Mouse (Mus musculus): ENCODE measurements at regions not wholly inside any gene's neighbourhood (a gene's known extent, or its start where the extent isn't known, plus 50 kb on each side); places are given as distances from the start of the nearest gene placed in this dataset.
"Not testable (repeated sequence)": the region's sequence is repeated elsewhere in the genome, so short reads cannot be mapped to it uniquely, and the experiment has no call there.

GRCm38 (mm10) chr4:75466880-75467327 is 188.8 kb upstream of the Dmac1 start:
- no peaks in the 10 kb centered on the region for H3K4me1 ChIP-seq
- 36% methylated on average over 3 of the region's 3 CpGs for WGBS
- H3K9ac ChIP-seq = no peak overlapping the region

GRCm38 (mm10) chr4:75463579-75463978 is 185.5 kb upstream of the Dmac1 start:
- Histone ChIP-seq H3K4me2 (no peak overlapping the region), H3K4me3 (no peak overlapping the region), H3K4me1 (no peaks in the 10 kb centered on the region), H3K9ac (no peak overlapping the region), H3K36me3 (no peaks in the 10 kb centered on the region), H3K27me3 (no peaks in the 10 kb centered on the region), H3K27ac (no peak overlapping the region), H3K9me3 (no peaks in the 10 kb centered on the region)
- ATAC-seq (ENCODE audit: borderline replicate concordance, extremely low read depth, low FRiP score, low TSS enrichment) = no peak
- WGBS = 90% methylated on average over 5 of the region's 5 CpGs

More at GRCm38 (mm10) chr4:75466880-75467327, 188.8 kb upstream of the Dmac1 start:
- H3K4me2 ChIP-seq = no peak overlapping the region
- H3K9me3 ChIP-seq = no peaks in the 10 kb centered on the region
- no peaks in the 10 kb centered on the region for H3K36me3 ChIP-seq
- no peak overlapping the region for H3K27ac ChIP-seq
- no peak for ATAC-seq (ENCODE audit: borderline replicate concordance, extremely low read depth, low FRiP score, low TSS enrichment)
- no peak overlapping the region for H3K4me3 ChIP-seq
- H3K27me3 ChIP-seq = no peaks in the 10 kb centered on the region

GRCm38 (mm10) chr4:75449478-75449877 is 171.4 kb upstream of the Dmac1 start:
- H3K4me1 ChIP-seq = no peaks in the 10 kb centered on the region
- 47% methylated on average over 4 of the region's 4 CpGs for WGBS
- no peak overlapping the region for H3K27ac ChIP-seq
- no peak overlapping the region for H3K4me2 ChIP-seq
- ATAC-seq (ENCODE audit: borderline replicate concordance, extremely low read depth, low FRiP score, low TSS enrichment) = no peak
- no peaks in the 10 kb centered on the region for H3K27me3 ChIP-seq
- H3K9me3 ChIP-seq = no peaks in the 10 kb centered on the region
- no peaks in the 10 kb centered on the region for H3K36me3 ChIP-seq
- no peak overlapping the region for H3K4me3 ChIP-seq
- H3K9ac ChIP-seq = no peak overlapping the region

DNA sequence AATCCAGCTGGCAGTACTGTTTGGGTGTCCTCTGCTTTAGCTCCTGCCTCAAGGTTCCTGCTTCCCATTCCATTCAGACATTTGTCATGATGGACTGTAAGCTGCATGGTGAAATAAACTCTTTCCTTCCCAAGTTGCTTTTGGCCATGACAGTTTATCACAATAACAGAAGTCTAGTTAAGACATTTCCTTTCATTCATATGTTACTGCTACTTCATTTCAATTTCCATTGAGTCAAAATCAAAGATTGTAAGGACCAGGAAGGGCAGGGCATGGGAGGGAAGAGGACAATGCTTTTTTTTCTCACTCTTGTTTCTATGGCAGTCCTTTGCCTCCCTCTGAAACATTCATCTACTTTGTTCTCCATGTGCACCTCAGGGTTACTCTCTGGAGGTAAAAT is 145.2 kb upstream of the Dmac1 start:
- no peak for ATAC-seq (ENCODE audit: borderline replicate concordance, extremely low read depth, low FRiP score, low TSS enrichment)
- Histone ChIP-seq H3K4me2 (no peak overlapping the region), H3K4me3 (no peak overlapping the region), H3K27ac (no peak overlapping the region), H3K9ac (no peak overlapping the region), H3K36me3 (no peaks in the 10 kb centered on the region), H3K27me3 (no peaks in the 10 kb centered on the region), H3K4me1 (no peaks in the 10 kb centered on the region), H3K9me3 (no peaks in the 10 kb centered on the region)

GRCm38 (mm10) chr4:75400754-75401153 is 122.6 kb upstream of the Dmac1 start:
- not testable (repeated sequence) for H3K27ac ChIP-seq; H3K4me2 ChIP-seq; H3K9ac ChIP-seq; H3K4me3 ChIP-seq; H3K9me3 ChIP-seq; H3K27me3 ChIP-seq; H3K36me3 ChIP-seq; ATAC-seq (ENCODE audit: borderline replicate concordance, extremely low read depth, low FRiP score, low TSS enrichment); H3K4me1 ChIP-seq
- WGBS = 68% methylated on average over 3 of the region's 3 CpGs

GRCm38 (mm10) chr4:75394992-75395391 is 116.9 kb upstream of the Dmac1 start:
- no peak for ATAC-seq (ENCODE audit: borderline replicate concordance, extremely low read depth, low FRiP score, low TSS enrichment)
- Histone ChIP-seq H3K4me3 (no peak overlapping the region), H3K4me2 (no peak overlapping the region), H3K27ac (no peak overlapping the region), H3K9me3 (no peaks in the 10 kb centered on the region), H3K9ac (no peak overlapping the region), H3K36me3 (no peaks in the 10 kb centered on the region), H3K27me3 (no peaks in the 10 kb centered on the region), H3K4me1 (no peaks in the 10 kb centered on the region)

GRCm38 (mm10) chr4:75394264-75394663 is 116.2 kb upstream of the Dmac1 start:
- Histone ChIP-seq H3K4me2 (no peak overlapping the region), H3K36me3 (no peaks in the 10 kb centered on the region), H3K27ac (no peak overlapping the region), H3K9ac (no peak overlapping the region), H3K4me1 (no peaks in the 10 kb centered on the region), H3K9me3 (no peaks in the 10 kb centered on the region), H3K4me3 (no peak overlapping the region), H3K27me3 (no peaks in the 10 kb centered on the region)
- WGBS = 54% methylated on average over 2 of the region's 2 CpGs
- ATAC-seq (ENCODE audit: borderline replicate concordance, extremely low read depth, low FRiP score, low TSS enrichment) = no peak

DNA sequence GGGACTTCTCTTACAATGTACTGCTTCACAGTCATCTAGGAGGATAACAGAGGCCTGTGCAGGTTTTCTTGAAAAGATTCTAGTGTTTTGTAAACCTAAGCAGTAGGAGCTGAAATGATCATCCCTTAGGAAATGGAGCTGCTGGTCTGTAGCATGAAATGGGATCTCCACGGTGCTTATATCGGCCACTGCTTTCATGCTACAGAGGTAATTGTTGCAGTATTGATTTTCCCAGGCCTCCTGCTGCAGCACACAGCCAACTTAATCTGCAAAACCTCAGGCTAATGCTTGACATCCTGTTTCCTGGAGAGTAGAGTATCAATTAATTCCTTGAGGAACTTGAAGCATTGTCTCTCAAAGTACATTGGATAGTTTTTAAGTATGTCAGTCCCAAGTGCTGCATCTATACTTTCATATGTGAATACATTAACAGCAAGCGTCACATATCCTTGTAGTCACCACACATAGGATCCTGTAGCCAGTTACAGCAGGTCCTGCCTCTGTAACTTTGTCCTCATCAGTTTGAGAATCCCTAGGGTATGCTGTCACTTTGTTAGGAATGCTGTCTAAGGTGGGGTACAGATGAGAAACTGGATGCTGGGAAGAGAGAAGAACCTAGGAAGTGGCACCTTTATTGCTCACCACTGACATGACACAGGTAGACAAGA is 108.3 kb upstream of the Dmac1 start:
- H3K9me3 ChIP-seq = no peaks in the 10 kb centered on the region
- ATAC-seq (ENCODE audit: borderline replicate concordance, extremely low read depth, low FRiP score, low TSS enrichment) = no peak
- H3K4me1 ChIP-seq = no peaks in the 10 kb centered on the region
- no peaks in the 10 kb centered on the region for H3K27me3 ChIP-seq
- H3K27ac ChIP-seq = no peak overlapping the region
- no peak overlapping the region for H3K4me2 ChIP-seq
- WGBS = 71% methylated on average over 3 of the region's 3 CpGs
- H3K4me3 ChIP-seq = no peak overlapping the region
- H3K36me3 ChIP-seq = no peaks in the 10 kb centered on the region
- no peak overlapping the region for H3K9ac ChIP-seq

- Histone ChIP-seq H3K9me3 (no peaks in the 10 kb centered on the region), H3K9ac (no peak overlapping the region), H3K4me2 (no peak overlapping the region), H3K4me1 (no peaks in the 10 kb centered on the region), H3K4me3 (no peak overlapping the region), H3K27ac (no peak overlapping the region), H3K27me3 (no peaks in the 10 kb centered on the region), H3K36me3 (no peaks in the 10 kb centered on the region)
- no peak for ATAC-seq (ENCODE audit: borderline replicate concordance, extremely low read depth, low FRiP score, low TSS enrichment)
- 61% methylated on average over 2 of the region's 2 CpGs for WGBS
Observed at GRCm38 (mm10) chr4:75359496-75359895, 81.4 kb upstream of the Dmac1 start.

- Histone ChIP-seq H3K4me2 (no peak overlapping the region), H3K27me3 (no peaks in the 10 kb centered on the region), H3K4me3 (no peak overlapping the region), H3K4me1 (no peaks in the 10 kb centered on the region), H3K9ac (no peak overlapping the region), H3K9me3 (no peaks in the 10 kb centered on the region), H3K36me3 (no peaks in the 10 kb centered on the region), H3K27ac (no peak overlapping the region)
- 88% methylated on average over 6 of the region's 9 CpGs for WGBS
- no peak for ATAC-seq (ENCODE audit: borderline replicate concordance, extremely low read depth, low FRiP score, low TSS enrichment)
Observed at GRCm38 (mm10) chr4:75355621-75356020, 77.5 kb upstream of the Dmac1 start.

DNA sequence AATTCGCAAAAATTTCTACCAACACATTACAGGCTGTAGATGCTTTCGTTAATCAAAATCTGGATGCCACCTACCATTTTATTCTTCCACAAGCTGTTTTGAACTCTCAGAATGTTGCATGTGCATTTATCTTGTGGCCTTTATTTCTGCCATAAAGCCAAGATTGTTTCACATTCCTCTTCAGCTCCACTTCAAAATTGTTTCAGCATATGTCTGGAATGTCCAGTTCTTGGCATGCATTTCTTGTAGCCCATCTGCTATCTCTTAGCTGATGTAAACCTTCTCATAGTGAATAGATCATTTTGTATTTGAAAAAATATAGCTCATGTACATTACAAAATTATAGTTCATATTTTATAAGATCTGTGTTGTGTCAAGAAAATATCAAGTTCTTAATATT is 56.4 kb upstream of the Dmac1 start:
- no peaks in the 10 kb centered on the region for H3K27me3 ChIP-seq
- no peaks in the 10 kb centered on the region for H3K4me1 ChIP-seq
- no peak overlapping the region for H3K27ac ChIP-seq
- H3K36me3 ChIP-seq = no peaks in the 10 kb centered on the region
- WGBS = 80% methylated on average over 2 of the region's 2 CpGs
- no peak overlapping the region for H3K4me3 ChIP-seq
- ATAC-seq (ENCODE audit: borderline replicate concordance, extremely low read depth, low FRiP score, low TSS enrichment) = no peak; the same call in 1 of the 2 replicates
- no peak overlapping the region for H3K4me2 ChIP-seq
- no peak overlapping the region for H3K9ac ChIP-seq
- H3K9me3 ChIP-seq = no peaks in the 10 kb centered on the region

GRCm38 (mm10) chr4:75332791-75333190 is 54.7 kb upstream of the Dmac1 start:
- Histone ChIP-seq H3K4me1 (no peaks in the 10 kb centered on the region), H3K27me3 (no peaks in the 10 kb centered on the region), H3K27ac (no peak overlapping the region), H3K9ac (no peak overlapping the region), H3K4me3 (no peak overlapping the region), H3K36me3 (no peaks in the 10 kb centered on the region), H3K9me3 (no peaks in the 10 kb centered on the region), H3K4me2 (no peak overlapping the region)
- ATAC-seq (ENCODE audit: borderline replicate concordance, extremely low read depth, low FRiP score, low TSS enrichment) = no peak
- 88% methylated on average over 5 of the region's 5 CpGs for WGBS

Measured in lung, embryonic 15.5 days (tissue).